Mouse (Mus musculus): Measurements from ENCODE around the gene Parp16. TPM values are rescaled to one million over a fixed set of nuclear protein-coding genes. Genes with fewer than 3 reads are reported as not detected.

Gene Parp16
- polyA plus RNA-seq, 1 experiment from 2014 or later, result 5.6 TPM

DNA sequence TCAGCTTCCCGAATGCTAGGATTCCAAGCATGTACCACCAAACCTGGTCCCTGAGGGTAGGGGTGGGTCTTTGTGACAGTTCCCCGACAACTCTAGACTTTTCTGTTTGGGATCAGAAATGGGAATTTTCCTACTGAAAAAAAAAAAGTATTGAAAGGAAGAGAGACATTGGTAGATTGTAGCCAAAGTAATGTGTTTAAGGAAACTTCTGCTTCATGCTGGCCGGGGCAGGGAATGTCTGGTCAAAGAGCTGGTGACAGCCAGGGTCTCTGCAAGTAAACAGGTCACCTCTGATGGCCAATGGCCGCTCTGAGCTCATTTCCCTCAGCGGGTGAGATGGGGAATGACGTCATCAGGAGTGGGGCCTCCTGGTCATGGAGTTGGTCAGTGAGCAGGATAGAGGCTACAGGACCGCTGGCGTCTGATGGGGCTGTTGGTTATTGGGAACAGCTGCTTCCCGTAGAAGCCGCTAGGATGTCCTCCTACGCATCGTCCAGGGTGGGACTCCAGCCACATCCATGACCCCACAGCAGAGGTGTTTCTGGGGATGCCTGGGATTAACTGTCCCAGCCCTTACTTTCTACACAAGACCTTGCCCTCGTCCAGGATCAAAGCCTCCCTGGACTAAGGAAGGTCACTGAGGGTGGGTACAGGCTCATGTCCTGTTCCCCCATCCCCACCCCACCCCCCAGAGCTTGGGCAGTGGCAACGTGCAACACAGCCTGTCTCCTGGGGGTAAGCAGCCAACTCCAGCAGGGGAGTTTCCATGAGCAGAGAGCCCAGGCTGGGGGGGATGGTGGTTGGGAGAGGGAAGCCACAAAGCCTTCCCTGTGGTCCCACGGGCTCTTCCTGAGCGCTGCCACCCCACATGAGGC is 52.6 kb downstream of the Parp16 start:
- no peaks in the 10 kb centered on the region for H3K27me3 ChIP-seq (ENCODE audit: control insufficient read depth, insufficient read depth, low read length)
- 60% methylated on average over 16 of the region's 16 CpGs for WGBS
- no peak overlapping the region for H3K27ac ChIP-seq (replicated peaks in 1 of 2; ENCODE audit: control insufficient read depth in 1 of 2, insufficient read depth in 1 of 2, low read depth in 2 of 2, low read length in 2 of 2)
- no peak for ATAC-seq (ENCODE audit: insufficient number of reproducible peaks, insufficient read depth, low FRiP score, low read depth)
- H3K9ac ChIP-seq (ENCODE audit: low read length), result no peak overlapping the region
- H3K36me3 ChIP-seq (ENCODE audit: control insufficient read depth, insufficient read depth, low read length), result no peaks in the 10 kb centered on the region
- H3K4me3 ChIP-seq (ENCODE audit: control insufficient read depth in 1 of 2, insufficient read depth in 1 of 2, low read depth in 1 of 2, low read length in 2 of 2), result no peak overlapping the region
- no peak overlapping the region for H3K4me2 ChIP-seq (ENCODE audit: low read length)
- no peaks in the 10 kb centered on the region for H3K9me3 ChIP-seq (ENCODE audit: control insufficient read depth, low read length)
- H3K4me1 ChIP-seq (ENCODE audit: control insufficient read depth in 2 of 2, insufficient read depth in 2 of 2, low read length in 2 of 2), result peaks cover 0 to 4% of the 10 kb centered on the region in 2 experiments; a peak in 2 of 4 replicates

- whole genome bisulfite sequencing, result 85% methylated on average over 5 of the region's 5 CpGs
- Histone ChIP-seq H3K27ac (replicated peaks in 1 of 2; ENCODE audit: control insufficient read depth in 1 of 2, insufficient read depth in 1 of 2, low read depth in 2 of 2, low read length in 2 of 2) (no peak overlapping the region), H3K4me3 (ENCODE audit: control insufficient read depth in 1 of 2, insufficient read depth in 1 of 2, low read depth in 1 of 2, low read length in 2 of 2) (no peak overlapping the region), H3K9me3 (ENCODE audit: control insufficient read depth, low read length) (no peaks in the 10 kb centered on the region), H3K9ac (ENCODE audit: low read length) (no peak overlapping the region), H3K27me3 (ENCODE audit: control insufficient read depth, insufficient read depth, low read length) (no peaks in the 10 kb centered on the region), H3K36me3 (ENCODE audit: control insufficient read depth, insufficient read depth, low read length) (no peaks in the 10 kb centered on the region), H3K4me1 (ENCODE audit: control insufficient read depth in 2 of 2, insufficient read depth in 2 of 2, low read length in 2 of 2) (peaks cover 0 to 4% of the 10 kb centered on the region in 2 experiments; a peak in 2 of 4 replicates), H3K4me2 (ENCODE audit: low read length) (no peak overlapping the region)
- no peak for ATAC-seq (ENCODE audit: insufficient number of reproducible peaks, insufficient read depth, low FRiP score, low read depth)
Measured at GRCm38 (mm10) chr9:65248377-65248690, 53.2 kb downstream of the Parp16 start.

- WGBS, result 51% methylated on average over 3 of the region's 3 CpGs
- no peaks in the 10 kb centered on the region for H3K27me3 ChIP-seq (ENCODE audit: control insufficient read depth, insufficient read depth, low read length)
- no peak overlapping the region for H3K4me2 ChIP-seq (ENCODE audit: low read length)
- H3K9me3 ChIP-seq (ENCODE audit: control insufficient read depth, low read length), result no peaks in the 10 kb centered on the region
- peaks cover 0 to 4% of the 10 kb centered on the region in 2 experiments; a peak in 2 of 4 replicates for H3K4me1 ChIP-seq (ENCODE audit: control insufficient read depth in 2 of 2, insufficient read depth in 2 of 2, low read length in 2 of 2)
- no peak overlapping the region for H3K9ac ChIP-seq (ENCODE audit: low read length)
- H3K27ac ChIP-seq (replicated peaks in 1 of 2; ENCODE audit: control insufficient read depth in 1 of 2, insufficient read depth in 1 of 2, low read depth in 2 of 2, low read length in 2 of 2), result no peak overlapping the region
- H3K36me3 ChIP-seq (ENCODE audit: control insufficient read depth, insufficient read depth, low read length), result no peaks in the 10 kb centered on the region
- no peak for ATAC-seq (ENCODE audit: insufficient number of reproducible peaks, insufficient read depth, low FRiP score, low read depth)
- H3K4me3 ChIP-seq (ENCODE audit: control insufficient read depth in 1 of 2, insufficient read depth in 1 of 2, low read depth in 1 of 2, low read length in 2 of 2), result no peak overlapping the region
Measured at GRCm38 (mm10) chr9:65252026-65252425, 56.9 kb downstream of the Parp16 start.

DNA sequence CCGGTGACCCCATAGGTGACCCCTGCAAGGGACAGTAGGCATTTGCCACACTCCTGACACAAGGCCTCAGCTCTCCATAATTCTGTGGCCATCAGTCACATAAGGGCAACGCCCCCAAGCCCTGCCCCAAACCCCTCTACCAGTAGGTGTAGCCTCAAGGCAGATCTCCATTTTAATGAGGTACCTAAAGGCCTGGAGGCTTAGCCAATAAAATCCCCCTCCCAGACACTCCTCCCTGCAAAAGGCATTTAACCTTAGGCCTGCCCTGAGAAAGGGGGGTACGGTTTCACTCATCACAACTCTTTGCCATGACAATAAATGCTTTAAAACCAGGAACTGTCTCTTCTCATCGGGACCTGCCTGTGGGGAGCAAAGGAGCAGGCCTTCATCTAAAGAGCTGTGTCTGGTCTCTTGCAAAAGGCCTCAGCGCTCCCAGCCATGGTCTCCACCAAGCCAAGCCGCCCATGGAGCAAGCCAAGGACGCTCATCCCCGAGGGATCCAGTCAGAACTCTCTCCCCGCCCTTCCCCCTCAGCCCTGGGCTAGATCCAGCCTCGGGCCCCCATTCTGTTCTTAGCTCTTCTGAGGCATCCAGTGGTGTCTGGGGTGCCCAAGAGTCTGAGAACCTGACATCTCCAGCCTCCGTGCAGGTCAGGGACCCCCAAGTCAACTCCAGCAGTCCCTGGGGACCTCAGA is 60.9 kb downstream of the Parp16 start:
- Histone ChIP-seq H3K9ac (ENCODE audit: low read length) (no peak overlapping the region), H3K36me3 (ENCODE audit: control insufficient read depth, insufficient read depth, low read length) (no peaks in the 10 kb centered on the region), H3K9me3 (ENCODE audit: control insufficient read depth, low read length) (no peaks in the 10 kb centered on the region), H3K4me1 (ENCODE audit: control insufficient read depth in 2 of 2, insufficient read depth in 2 of 2, low read length in 2 of 2) (no peaks in the 10 kb centered on the region), H3K27me3 (ENCODE audit: control insufficient read depth, insufficient read depth, low read length) (no peaks in the 10 kb centered on the region), H3K4me3 (ENCODE audit: control insufficient read depth in 1 of 2, insufficient read depth in 1 of 2, low read depth in 1 of 2, low read length in 2 of 2) (no peak overlapping the region), H3K4me2 (ENCODE audit: low read length) (no peak overlapping the region), H3K27ac (replicated peaks in 1 of 2; ENCODE audit: control insufficient read depth in 1 of 2, insufficient read depth in 1 of 2, low read depth in 2 of 2, low read length in 2 of 2) (no peak overlapping the region)
- no peak for ATAC-seq (ENCODE audit: insufficient number of reproducible peaks, insufficient read depth, low FRiP score, low read depth)
- 72% methylated on average over 11 of the region's 11 CpGs for WGBS

GRCm38 (mm10) chr9:65257218-65257910 is 62.2 kb downstream of the Parp16 start:
- no peaks in the 10 kb centered on the region for H3K36me3 ChIP-seq (ENCODE audit: control insufficient read depth, insufficient read depth, low read length)
- no peak overlapping the region for H3K4me2 ChIP-seq (ENCODE audit: low read length)
- ATAC-seq (ENCODE audit: insufficient number of reproducible peaks, insufficient read depth, low FRiP score, low read depth), result no peak
- H3K4me1 ChIP-seq (ENCODE audit: control insufficient read depth in 2 of 2, insufficient read depth in 2 of 2, low read length in 2 of 2), result no peaks in the 10 kb centered on the region
- H3K27me3 ChIP-seq (ENCODE audit: control insufficient read depth, insufficient read depth, low read length), result no peaks in the 10 kb centered on the region
- H3K9ac ChIP-seq (ENCODE audit: low read length), result no peak overlapping the region
- H3K4me3 ChIP-seq (ENCODE audit: control insufficient read depth in 1 of 2, insufficient read depth in 1 of 2, low read depth in 1 of 2, low read length in 2 of 2), result no peak overlapping the region
- 71% methylated on average over 9 of the region's 9 CpGs for WGBS
- H3K27ac ChIP-seq (replicated peaks in 1 of 2; ENCODE audit: control insufficient read depth in 1 of 2, insufficient read depth in 1 of 2, low read depth in 2 of 2, low read length in 2 of 2), result no peak overlapping the region
- H3K9me3 ChIP-seq (ENCODE audit: control insufficient read depth, low read length), result no peaks in the 10 kb centered on the region

- Histone ChIP-seq H3K4me1 (ENCODE audit: control insufficient read depth in 2 of 2, insufficient read depth in 2 of 2, low read length in 2 of 2) (no peaks in the 10 kb centered on the region), H3K4me3 (ENCODE audit: control insufficient read depth in 1 of 2, insufficient read depth in 1 of 2, low read depth in 1 of 2, low read length in 2 of 2) (no peak overlapping the region), H3K9ac (ENCODE audit: low read length) (no peak overlapping the region), H3K27ac (replicated peaks in 1 of 2; ENCODE audit: control insufficient read depth in 1 of 2, insufficient read depth in 1 of 2, low read depth in 2 of 2, low read length in 2 of 2) (no peak overlapping the region), H3K36me3 (ENCODE audit: control insufficient read depth, insufficient read depth, low read length) (no peaks in the 10 kb centered on the region), H3K27me3 (ENCODE audit: control insufficient read depth, insufficient read depth, low read length) (no peaks in the 10 kb centered on the region), H3K4me2 (ENCODE audit: low read length) (no peak overlapping the region), H3K9me3 (ENCODE audit: control insufficient read depth, low read length) (no peaks in the 10 kb centered on the region)
- no peak for ATAC-seq (ENCODE audit: insufficient number of reproducible peaks, insufficient read depth, low FRiP score, low read depth)
- WGBS, result 70% methylated on average over 7 of the region's 7 CpGs
Measured at GRCm38 (mm10) chr9:65259366-65259765, 64.2 kb downstream of the Parp16 start.

DNA sequence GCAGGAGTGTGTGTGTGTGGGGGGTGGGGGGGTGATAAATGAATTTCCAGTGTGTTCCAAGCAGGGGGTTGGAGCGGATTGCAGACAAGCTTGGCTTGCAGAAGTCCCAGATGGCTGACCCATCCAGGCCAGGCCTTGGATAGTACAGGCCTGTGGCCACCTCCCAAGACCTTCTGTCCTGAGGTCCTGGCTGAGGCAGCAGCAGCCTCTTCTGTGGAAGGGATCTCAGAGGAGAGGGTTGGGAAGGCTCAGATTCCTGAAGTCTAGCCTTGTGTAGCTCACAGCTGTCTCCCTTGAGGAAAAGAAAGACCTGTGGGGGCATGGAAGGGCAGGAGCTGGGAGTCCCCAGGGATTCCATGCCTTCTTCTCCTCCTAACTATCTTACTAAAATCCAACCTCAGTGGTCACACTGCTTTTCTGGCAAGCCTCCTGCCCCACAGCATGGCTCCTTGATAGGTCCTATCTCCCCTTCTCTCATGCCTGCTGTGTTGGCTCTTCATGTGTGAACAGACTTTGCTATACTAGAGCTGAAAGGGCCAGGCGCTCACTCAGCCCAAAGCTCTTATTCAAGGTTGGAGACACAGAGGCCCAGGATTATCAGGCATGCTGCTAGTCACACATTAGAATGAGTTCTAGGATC is 66.6 kb downstream of the Parp16 start:
- ATAC-seq (ENCODE audit: insufficient number of reproducible peaks, insufficient read depth, low FRiP score, low read depth), result no peak
- H3K4me2 ChIP-seq (ENCODE audit: low read length), result no peak overlapping the region
- H3K4me3 ChIP-seq (ENCODE audit: control insufficient read depth in 1 of 2, insufficient read depth in 1 of 2, low read depth in 1 of 2, low read length in 2 of 2), result no peak overlapping the region
- H3K27me3 ChIP-seq (ENCODE audit: control insufficient read depth, insufficient read depth, low read length), result no peaks in the 10 kb centered on the region
- no peaks in the 10 kb centered on the region for H3K9me3 ChIP-seq (ENCODE audit: control insufficient read depth, low read length)
- WGBS, result 65% methylated on average over 2 of the region's 2 CpGs
- H3K27ac ChIP-seq (replicated peaks in 1 of 2; ENCODE audit: control insufficient read depth in 1 of 2, insufficient read depth in 1 of 2, low read depth in 2 of 2, low read length in 2 of 2), result no peak overlapping the region
- no peaks in the 10 kb centered on the region for H3K36me3 ChIP-seq (ENCODE audit: control insufficient read depth, insufficient read depth, low read length)
- H3K9ac ChIP-seq (ENCODE audit: low read length), result no peak overlapping the region
- H3K4me1 ChIP-seq (ENCODE audit: control insufficient read depth in 2 of 2, insufficient read depth in 2 of 2, low read length in 2 of 2), result no peaks in the 10 kb centered on the region
